Mouse (Mus musculus): ENCODE results near the gene H2-K1. TPM values are rescaled to one million over a fixed set of nuclear protein-coding genes. Genes with fewer than 3 reads are reported as not detected.
A peak's percentile ranks its signal among the peaks of the same experiment; 100 is the strongest.

The H2-K1 gene
- polyA plus RNA-seq, 1 experiment, result 5,138 TPM

GRCm38 (mm10) chr17:33978631-33979031, 21.5 kb downstream of the H2-K1 start:
- Histone ChIP-seq H3K27me3 (ENCODE audit: control insufficient read depth, insufficient read depth, low read length) (no peaks in the 10 kb centered on the region), H3K4me3 (ENCODE audit: control insufficient read depth, insufficient read depth, low read length) (peak overlapping the region; percentile 58), H3K4me1 (replicated peaks; ENCODE audit: control insufficient read depth, insufficient read depth, low read length) (peaks cover 28% of the 10 kb centered on the region), H3K36me3 (ENCODE audit: control insufficient read depth, insufficient read depth, low read length) (no peaks in the 10 kb centered on the region), H3K27ac (ENCODE audit: control insufficient read depth, insufficient read depth, low read length) (peak overlapping the region; percentile 69)
- TF ChIP-seq POLR2A (IDR thresholded peaks at IDR 0.05; ENCODE audit: control insufficient read depth, extremely low read depth, insufficient read depth, low read length, poor library complexity) (no peak), CTCF (IDR thresholded peaks at IDR 0.05; ENCODE audit: borderline replicate concordance, control insufficient read depth, extremely low read depth, insufficient read depth, low read length, poor library complexity) (no peak)
- DNase-seq, result peak; percentile 51
- 1% methylated on average over 17 of the region's 17 CpGs for WGBS

DNA sequence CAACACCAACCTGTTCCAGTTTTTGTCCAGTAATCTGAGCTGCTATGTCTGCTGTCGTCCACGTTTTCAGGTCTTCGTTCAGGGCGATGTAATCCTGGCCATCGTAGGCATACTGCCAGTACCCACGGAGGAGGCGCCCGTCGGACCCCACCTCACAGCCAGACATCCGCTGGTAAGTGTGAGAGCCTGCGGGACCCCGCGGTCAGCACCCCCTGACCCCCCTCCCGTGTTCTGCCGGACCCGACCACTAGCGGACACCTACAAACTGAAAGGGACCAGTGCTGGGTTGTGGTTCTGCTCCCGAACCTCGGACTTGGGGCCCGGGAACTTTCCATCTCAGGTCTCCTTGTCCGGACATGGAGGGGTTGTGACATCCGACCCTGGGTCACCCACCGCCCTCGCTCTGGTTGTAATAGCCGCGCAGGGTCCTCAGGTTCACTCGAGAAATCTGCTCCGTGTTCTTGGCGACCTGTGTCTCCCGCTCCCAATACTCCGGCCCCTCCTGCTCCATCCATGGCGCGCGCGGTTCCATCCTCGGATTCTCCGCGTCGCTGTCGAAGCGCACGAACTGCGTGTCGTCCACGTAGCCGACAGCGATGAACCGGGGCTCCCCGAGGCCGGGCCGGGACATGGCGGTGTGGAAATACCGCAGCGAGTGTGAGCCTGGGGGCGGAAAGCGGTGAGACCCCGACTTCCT, 22.1 kb downstream of the H2-K1 start:
- TF ChIP-seq POLR2A (IDR thresholded peaks at IDR 0.05; ENCODE audit: control insufficient read depth, extremely low read depth, insufficient read depth, low read length, poor library complexity) (no peak), CTCF (IDR thresholded peaks at IDR 0.05; ENCODE audit: borderline replicate concordance, control insufficient read depth, extremely low read depth, insufficient read depth, low read length, poor library complexity) (0 out of 2 replicates have a peak, but pooled peaks have one; percentile 11)
- Histone ChIP-seq H3K4me1 (replicated peaks; ENCODE audit: control insufficient read depth, insufficient read depth, low read length) (peaks cover 28% of the 10 kb centered on the region), H3K27ac (ENCODE audit: control insufficient read depth, insufficient read depth, low read length) (no peak overlapping the region), H3K4me3 (ENCODE audit: control insufficient read depth, insufficient read depth, low read length) (peak overlapping the region; percentile 58), H3K27me3 (ENCODE audit: control insufficient read depth, insufficient read depth, low read length) (no peaks in the 10 kb centered on the region), H3K36me3 (ENCODE audit: control insufficient read depth, insufficient read depth, low read length) (no peaks in the 10 kb centered on the region)
- DNase-seq, result no peak
- 10% methylated on average over 57 of the region's 57 CpGs for WGBS

DNA sequence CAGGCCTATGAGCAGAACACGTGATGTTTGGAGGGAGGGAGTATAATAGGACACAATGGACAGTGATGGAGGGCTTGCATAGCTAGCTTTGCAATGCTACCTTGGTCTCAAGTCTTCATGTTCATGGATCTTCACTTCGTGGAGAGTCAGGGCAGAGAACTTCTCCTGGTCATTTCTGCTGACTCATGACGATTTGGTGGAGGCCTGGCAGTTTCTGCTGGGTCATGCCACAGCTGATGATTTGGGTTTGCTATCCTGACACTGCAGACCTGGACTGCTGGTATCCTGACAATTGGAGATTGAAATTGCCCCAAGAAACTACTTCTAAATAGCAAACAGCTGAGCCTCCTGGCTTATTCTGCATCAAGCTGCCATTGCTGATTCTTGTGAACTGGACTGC, 26.6 kb downstream of the H2-K1 start:
- H3K4me3 ChIP-seq (ENCODE audit: control insufficient read depth, insufficient read depth, low read length), result no peak overlapping the region
- H3K27ac ChIP-seq (ENCODE audit: control insufficient read depth, insufficient read depth, low read length), result no peak overlapping the region
- H3K27me3 ChIP-seq (ENCODE audit: control insufficient read depth, insufficient read depth, low read length), result no peaks in the 10 kb centered on the region
- no peaks in the 10 kb centered on the region for H3K36me3 ChIP-seq (ENCODE audit: control insufficient read depth, insufficient read depth, low read length)
- H3K4me1 ChIP-seq (replicated peaks; ENCODE audit: control insufficient read depth, insufficient read depth, low read length), result peaks cover 8% of the 10 kb centered on the region
- WGBS, result 78% methylated on average over 3 of the region's 3 CpGs
- TF ChIP-seq CTCF (IDR thresholded peaks at IDR 0.05; ENCODE audit: borderline replicate concordance, control insufficient read depth, extremely low read depth, insufficient read depth, low read length, poor library complexity), result no peak
- TF ChIP-seq POLR2A (IDR thresholded peaks at IDR 0.05; ENCODE audit: control insufficient read depth, extremely low read depth, insufficient read depth, low read length, poor library complexity), result no peak
- DNase-seq, result no peak

GRCm38 (mm10) chr17:33972691-33973090, 27.5 kb downstream of the H2-K1 start:
- Histone ChIP-seq H3K4me1 (replicated peaks; ENCODE audit: control insufficient read depth, insufficient read depth, low read length) (peaks cover 2% of the 10 kb centered on the region), H3K4me3 (ENCODE audit: control insufficient read depth, insufficient read depth, low read length) (no peak overlapping the region), H3K27ac (ENCODE audit: control insufficient read depth, insufficient read depth, low read length) (no peak overlapping the region), H3K27me3 (ENCODE audit: control insufficient read depth, insufficient read depth, low read length) (no peaks in the 10 kb centered on the region), H3K36me3 (ENCODE audit: control insufficient read depth, insufficient read depth, low read length) (no peaks in the 10 kb centered on the region)
- DNase-seq, result no peak
- 41% methylated on average over 1 of the region's 1 CpGs for WGBS
- TF ChIP-seq POLR2A (IDR thresholded peaks at IDR 0.05; ENCODE audit: control insufficient read depth, extremely low read depth, insufficient read depth, low read length, poor library complexity), result no peak
- TF ChIP-seq CTCF (IDR thresholded peaks at IDR 0.05; ENCODE audit: borderline replicate concordance, control insufficient read depth, extremely low read depth, insufficient read depth, low read length, poor library complexity), result no peak

DNA sequence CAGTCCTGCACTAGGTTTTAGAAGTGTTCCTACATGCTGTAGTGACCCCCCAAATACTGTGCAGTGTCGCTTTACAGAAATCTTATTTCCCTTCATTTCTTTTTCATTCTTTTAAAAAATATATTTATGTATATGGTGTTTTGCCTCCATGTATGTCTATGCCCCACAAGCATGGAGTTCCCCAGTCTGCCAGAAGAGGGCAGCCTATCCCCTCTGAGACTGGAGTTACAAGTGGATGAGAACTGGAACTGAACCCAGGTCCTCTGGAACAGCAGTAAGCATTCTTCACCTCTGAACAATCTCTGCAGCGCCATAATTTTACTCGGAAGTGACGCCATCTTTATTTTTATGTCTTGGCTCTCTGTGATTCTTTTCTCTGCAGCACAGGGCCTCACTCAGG, 30.8 kb downstream of the H2-K1 start:
- 89% methylated on average over 4 of the region's 4 CpGs for WGBS
- no peaks in the 10 kb centered on the region for H3K4me1 ChIP-seq (replicated peaks; ENCODE audit: control insufficient read depth, insufficient read depth, low read length)
- no peaks in the 10 kb centered on the region for H3K27me3 ChIP-seq (ENCODE audit: control insufficient read depth, insufficient read depth, low read length)
- peaks cover 11% of the 10 kb centered on the region for H3K36me3 ChIP-seq (ENCODE audit: control insufficient read depth, insufficient read depth, low read length)
- DNase-seq, result no peak
- no peak overlapping the region for H3K4me3 ChIP-seq (ENCODE audit: control insufficient read depth, insufficient read depth, low read length)
- TF ChIP-seq POLR2A (IDR thresholded peaks at IDR 0.05; ENCODE audit: control insufficient read depth, extremely low read depth, insufficient read depth, low read length, poor library complexity) (no peak), CTCF (IDR thresholded peaks at IDR 0.05; ENCODE audit: borderline replicate concordance, control insufficient read depth, extremely low read depth, insufficient read depth, low read length, poor library complexity) (no peak)
- H3K27ac ChIP-seq (ENCODE audit: control insufficient read depth, insufficient read depth, low read length), result no peak overlapping the region

DNA sequence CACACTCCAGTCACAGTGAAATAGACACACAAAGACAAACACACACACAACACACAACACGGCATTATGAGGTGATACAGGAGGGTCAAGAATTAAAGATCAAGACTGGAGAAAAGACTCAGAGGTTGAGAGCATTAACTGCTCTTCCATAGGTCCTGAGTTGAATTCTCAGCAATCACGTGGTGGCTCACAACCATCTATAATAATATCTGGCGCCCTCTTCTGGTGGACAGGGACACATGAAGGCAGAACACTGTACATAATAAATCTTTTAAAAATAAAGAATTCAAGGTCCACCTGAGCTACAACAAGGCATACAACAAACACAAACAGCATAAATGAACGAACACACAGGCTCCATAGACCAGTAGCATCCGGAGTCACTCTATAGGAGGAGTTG, 31.2 kb downstream of the H2-K1 start:
- Histone ChIP-seq H3K4me3 (ENCODE audit: control insufficient read depth, insufficient read depth, low read length) (no peak overlapping the region), H3K27me3 (ENCODE audit: control insufficient read depth, insufficient read depth, low read length) (no peaks in the 10 kb centered on the region), H3K36me3 (ENCODE audit: control insufficient read depth, insufficient read depth, low read length) (peaks cover 11% of the 10 kb centered on the region), H3K4me1 (replicated peaks; ENCODE audit: control insufficient read depth, insufficient read depth, low read length) (no peaks in the 10 kb centered on the region), H3K27ac (ENCODE audit: control insufficient read depth, insufficient read depth, low read length) (no peak overlapping the region)
- 31% methylated on average over 5 of the region's 5 CpGs for WGBS
- peak; percentile 52 for DNase-seq
- TF ChIP-seq POLR2A (IDR thresholded peaks at IDR 0.05; ENCODE audit: control insufficient read depth, extremely low read depth, insufficient read depth, low read length, poor library complexity) (no peak), CTCF (IDR thresholded peaks at IDR 0.05; ENCODE audit: borderline replicate concordance, control insufficient read depth, extremely low read depth, insufficient read depth, low read length, poor library complexity) (no peak)
